Mouse (Mus musculus): ENCODE measurements around the gene Smpd1.

- TF ChIP-seq GATA1 (IDR thresholded peaks at IDR 0.05; ENCODE audit: borderline replicate concordance, low read length) (no peak), FLI1 (IDR thresholded peaks at IDR 0.05; ENCODE audit: low read length) (no peak)
Observed at GRCm38 (mm10) chr7:105534162-105534561, 20.0 kb upstream of the Smpd1 start.
